Mouse (Mus musculus): ENCODE measurements at regions not wholly inside any gene's neighbourhood (a gene's known extent, or its start where the extent isn't known, plus 50 kb on each side); places are given as distances from the start of the nearest gene placed in this dataset.

DNA sequence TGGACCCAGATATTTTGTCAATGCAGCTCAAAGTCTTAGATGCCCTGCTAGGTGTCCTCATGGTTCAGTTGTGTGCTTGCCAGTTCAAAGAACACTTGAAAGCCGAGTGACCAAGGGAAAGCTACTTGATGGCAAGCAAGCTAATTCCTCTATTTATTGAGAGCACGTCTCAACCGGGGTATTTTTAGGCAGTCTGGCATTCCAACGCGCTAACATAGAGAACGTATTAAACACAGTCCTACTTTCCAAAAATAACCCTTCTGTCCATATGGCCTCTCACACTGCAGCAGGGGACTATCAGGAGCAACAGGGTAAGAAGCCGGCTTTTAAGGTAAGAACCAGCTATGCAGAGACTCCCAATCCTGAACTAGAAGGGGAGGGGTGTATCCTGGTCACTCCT is 128.1 kb upstream of the Fam19a5 start:
- H3K36me3 ChIP-seq (ENCODE audit: control insufficient read depth, insufficient read depth, low read length), result no peaks in the 10 kb centered on the region
- H3K4me3 ChIP-seq (ENCODE audit: control insufficient read depth, low read depth, low read length), result no peak overlapping the region
- TF ChIP-seq POLR2A (IDR thresholded peaks at IDR 0.05; ENCODE audit: control insufficient read depth, low read depth, low read length) (no peak), CTCF (IDR thresholded peaks at IDR 0.05; ENCODE audit: control insufficient read depth, insufficient read depth, insufficient replicate concordance, low read depth, low read length) (no peak)
- no peaks in the 10 kb centered on the region for H3K4me1 ChIP-seq (ENCODE audit: control insufficient read depth, insufficient read depth, low read length)
- no peaks in the 10 kb centered on the region for H3K27me3 ChIP-seq (ENCODE audit: control insufficient read depth, insufficient read depth, low read length)
- H3K27ac ChIP-seq (ENCODE audit: control insufficient read depth, insufficient read depth, low read depth, low read length), result no peak overlapping the region

GRCm38 (mm10) chr15:87421743-87422142 is 122.4 kb upstream of the Fam19a5 start:
- TF ChIP-seq POLR2A (IDR thresholded peaks at IDR 0.05; ENCODE audit: control insufficient read depth, low read depth, low read length) (no peak), CTCF (IDR thresholded peaks at IDR 0.05; ENCODE audit: control insufficient read depth, insufficient read depth, insufficient replicate concordance, low read depth, low read length) (no peak)
- no peak overlapping the region for H3K27ac ChIP-seq (ENCODE audit: control insufficient read depth, insufficient read depth, low read depth, low read length)
- no peaks in the 10 kb centered on the region for H3K27me3 ChIP-seq (ENCODE audit: control insufficient read depth, insufficient read depth, low read length)
- no peaks in the 10 kb centered on the region for H3K36me3 ChIP-seq (ENCODE audit: control insufficient read depth, insufficient read depth, low read length)
- no peaks in the 10 kb centered on the region for H3K4me1 ChIP-seq (ENCODE audit: control insufficient read depth, insufficient read depth, low read length)
- H3K4me3 ChIP-seq (ENCODE audit: control insufficient read depth, low read depth, low read length), result no peak overlapping the region

- no peaks in the 10 kb centered on the region for H3K27me3 ChIP-seq (ENCODE audit: control insufficient read depth, insufficient read depth, low read length)
- H3K4me3 ChIP-seq (ENCODE audit: control insufficient read depth, low read depth, low read length), result no peak overlapping the region
- TF ChIP-seq CTCF (IDR thresholded peaks at IDR 0.05; ENCODE audit: control insufficient read depth, insufficient read depth, insufficient replicate concordance, low read depth, low read length) (no peak), POLR2A (IDR thresholded peaks at IDR 0.05; ENCODE audit: control insufficient read depth, low read depth, low read length) (no peak)
- H3K36me3 ChIP-seq (ENCODE audit: control insufficient read depth, insufficient read depth, low read length), result no peaks in the 10 kb centered on the region
- H3K4me1 ChIP-seq (ENCODE audit: control insufficient read depth, insufficient read depth, low read length), result no peaks in the 10 kb centered on the region
- H3K27ac ChIP-seq (ENCODE audit: control insufficient read depth, insufficient read depth, low read depth, low read length), result no peak overlapping the region
Observed at GRCm38 (mm10) chr15:87433306-87433705, 110.8 kb upstream of the Fam19a5 start.

DNA sequence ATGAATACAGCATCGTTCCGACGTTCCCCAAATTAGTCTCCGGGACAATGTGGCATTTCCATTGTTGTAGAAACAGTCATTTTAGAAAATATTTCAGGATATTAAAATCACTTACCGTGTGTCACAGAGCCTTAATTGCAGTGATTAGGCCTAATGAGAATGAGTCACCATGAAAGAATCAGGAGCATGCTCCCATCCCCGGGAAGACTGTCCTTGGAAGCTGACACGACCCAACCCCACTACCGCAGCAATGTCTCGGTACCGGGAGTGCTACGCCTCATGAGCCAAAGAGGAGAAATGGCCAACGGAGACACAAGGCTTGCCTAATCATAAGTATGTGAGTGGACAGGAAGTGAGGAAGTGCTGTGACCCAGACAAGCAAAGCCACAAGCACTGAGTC is 110.2 kb upstream of the Fam19a5 start:
- Histone ChIP-seq H3K4me3 (ENCODE audit: control insufficient read depth, low read depth, low read length) (no peak overlapping the region), H3K27me3 (ENCODE audit: control insufficient read depth, insufficient read depth, low read length) (no peaks in the 10 kb centered on the region), H3K4me1 (ENCODE audit: control insufficient read depth, insufficient read depth, low read length) (no peaks in the 10 kb centered on the region), H3K36me3 (ENCODE audit: control insufficient read depth, insufficient read depth, low read length) (no peaks in the 10 kb centered on the region), H3K27ac (ENCODE audit: control insufficient read depth, insufficient read depth, low read depth, low read length) (no peak overlapping the region)
- TF ChIP-seq POLR2A (IDR thresholded peaks at IDR 0.05; ENCODE audit: control insufficient read depth, low read depth, low read length) (no peak), CTCF (IDR thresholded peaks at IDR 0.05; ENCODE audit: control insufficient read depth, insufficient read depth, insufficient replicate concordance, low read depth, low read length) (no peak)

DNA sequence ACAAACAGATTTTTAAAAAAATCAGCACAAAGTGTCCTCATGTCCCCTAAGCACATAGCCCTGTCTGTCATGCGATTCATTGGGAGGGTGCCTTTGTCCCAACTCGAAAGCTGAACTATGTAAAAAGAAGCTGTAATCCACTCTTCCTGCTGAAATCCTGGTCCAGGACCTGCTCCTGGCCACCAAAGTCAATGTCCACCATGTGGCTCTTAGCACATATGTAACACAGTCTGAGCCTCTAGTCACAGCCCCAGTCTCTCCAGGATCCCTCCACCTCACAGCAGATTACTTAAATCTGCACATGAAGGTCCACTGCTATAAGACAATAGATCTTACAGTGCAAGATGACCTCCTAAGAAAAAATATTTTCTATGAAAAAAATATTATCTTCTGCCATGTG is 108.5 kb upstream of the Fam19a5 start:
- Histone ChIP-seq H3K36me3 (ENCODE audit: control insufficient read depth, insufficient read depth, low read length) (no peaks in the 10 kb centered on the region), H3K4me3 (ENCODE audit: control insufficient read depth, low read depth, low read length) (no peak overlapping the region), H3K27ac (ENCODE audit: control insufficient read depth, insufficient read depth, low read depth, low read length) (no peak overlapping the region), H3K27me3 (ENCODE audit: control insufficient read depth, insufficient read depth, low read length) (no peaks in the 10 kb centered on the region), H3K4me1 (ENCODE audit: control insufficient read depth, insufficient read depth, low read length) (no peaks in the 10 kb centered on the region)
- TF ChIP-seq POLR2A (IDR thresholded peaks at IDR 0.05; ENCODE audit: control insufficient read depth, low read depth, low read length) (no peak), CTCF (IDR thresholded peaks at IDR 0.05; ENCODE audit: control insufficient read depth, insufficient read depth, insufficient replicate concordance, low read depth, low read length) (no peak)

GRCm38 (mm10) chr15:87437611-87438010 is 106.5 kb upstream of the Fam19a5 start:
- TF ChIP-seq POLR2A (IDR thresholded peaks at IDR 0.05; ENCODE audit: control insufficient read depth, low read depth, low read length), result no peak
- TF ChIP-seq CTCF (IDR thresholded peaks at IDR 0.05; ENCODE audit: control insufficient read depth, insufficient read depth, insufficient replicate concordance, low read depth, low read length), result no peak
- Histone ChIP-seq H3K4me1 (ENCODE audit: control insufficient read depth, insufficient read depth, low read length) (no peaks in the 10 kb centered on the region), H3K27me3 (ENCODE audit: control insufficient read depth, insufficient read depth, low read length) (no peaks in the 10 kb centered on the region), H3K27ac (ENCODE audit: control insufficient read depth, insufficient read depth, low read depth, low read length) (no peak overlapping the region), H3K36me3 (ENCODE audit: control insufficient read depth, insufficient read depth, low read length) (no peaks in the 10 kb centered on the region), H3K4me3 (ENCODE audit: control insufficient read depth, low read depth, low read length) (no peak overlapping the region)

DNA sequence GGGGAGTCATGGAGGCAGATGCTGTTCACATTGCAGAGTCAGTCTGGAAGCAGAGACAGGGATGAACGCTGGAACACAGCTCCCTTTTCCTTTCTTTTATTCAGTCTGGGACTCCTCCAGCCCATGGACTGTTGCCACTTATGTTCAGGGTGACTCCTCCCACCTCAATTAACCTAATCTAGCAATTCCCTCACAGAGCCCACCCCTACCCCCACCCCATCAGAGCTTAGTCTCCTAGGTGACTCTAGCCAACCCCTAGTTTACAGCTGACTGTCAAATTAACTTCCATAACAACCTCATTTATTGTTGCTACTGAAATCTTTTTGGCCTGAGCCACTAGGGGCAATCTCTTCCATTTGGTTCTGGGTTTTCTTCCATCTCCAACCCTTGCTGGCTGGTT is 85.2 kb upstream of the Fam19a5 start:
- Histone ChIP-seq H3K4me1 (ENCODE audit: control insufficient read depth, insufficient read depth, low read length) (no peaks in the 10 kb centered on the region), H3K27me3 (ENCODE audit: control insufficient read depth, insufficient read depth, low read length) (no peaks in the 10 kb centered on the region), H3K27ac (ENCODE audit: control insufficient read depth, insufficient read depth, low read depth, low read length) (no peak overlapping the region), H3K4me3 (ENCODE audit: control insufficient read depth, low read depth, low read length) (no peak overlapping the region), H3K36me3 (ENCODE audit: control insufficient read depth, insufficient read depth, low read length) (no peaks in the 10 kb centered on the region)
- TF ChIP-seq POLR2A (IDR thresholded peaks at IDR 0.05; ENCODE audit: control insufficient read depth, low read depth, low read length) (no peak), CTCF (IDR thresholded peaks at IDR 0.05; ENCODE audit: control insufficient read depth, insufficient read depth, insufficient replicate concordance, low read depth, low read length) (no peak)

- H3K27me3 ChIP-seq (ENCODE audit: control insufficient read depth, insufficient read depth, low read length), result no peaks in the 10 kb centered on the region
- H3K4me1 ChIP-seq (ENCODE audit: control insufficient read depth, insufficient read depth, low read length), result peaks cover 6% of the 10 kb centered on the region
- H3K27ac ChIP-seq (ENCODE audit: control insufficient read depth, insufficient read depth, low read depth, low read length), result no peak overlapping the region
- H3K4me3 ChIP-seq (ENCODE audit: control insufficient read depth, low read depth, low read length), result no peak overlapping the region
- TF ChIP-seq CTCF (IDR thresholded peaks at IDR 0.05; ENCODE audit: control insufficient read depth, insufficient read depth, insufficient replicate concordance, low read depth, low read length) (no peak), POLR2A (IDR thresholded peaks at IDR 0.05; ENCODE audit: control insufficient read depth, low read depth, low read length) (no peak)
- no peaks in the 10 kb centered on the region for H3K36me3 ChIP-seq (ENCODE audit: control insufficient read depth, insufficient read depth, low read length)
Observed at GRCm38 (mm10) chr15:87476247-87476646, 67.9 kb upstream of the Fam19a5 start.

Data from testis, adult 2 months (tissue).